Mouse (Mus musculus) gastrocnemius, postnatal 25 days (tissue): ENCODE measurements around the gene Men1. TPM values are rescaled to one million over a fixed set of nuclear protein-coding genes. Genes with fewer than 3 reads are reported as not detected.
A peak's percentile ranks its signal among the peaks of the same experiment; 100 is the strongest.

Source experiments
- DNase-seq: peaks from one replicate; pipeline ENCODE4 v3.0.0; 2022
- total RNA-seq, 2 experiments: library from RNA; stranded (reverse); gene quantifications; 1 replicate in 1 of 2; 2 replicates in 1 of 2; pipeline ENCODE4 v1.2.3; 2021

Men1 gene
- total RNA-seq, 2 experiments from 2014 or later: 5.0 to 7.0 TPM

- DNase-seq: peak; percentile 90
These were observed 29.5 kb downstream of the Men1 start for GRCm38 (mm10) chr19:6364317-6364725.

DNA sequence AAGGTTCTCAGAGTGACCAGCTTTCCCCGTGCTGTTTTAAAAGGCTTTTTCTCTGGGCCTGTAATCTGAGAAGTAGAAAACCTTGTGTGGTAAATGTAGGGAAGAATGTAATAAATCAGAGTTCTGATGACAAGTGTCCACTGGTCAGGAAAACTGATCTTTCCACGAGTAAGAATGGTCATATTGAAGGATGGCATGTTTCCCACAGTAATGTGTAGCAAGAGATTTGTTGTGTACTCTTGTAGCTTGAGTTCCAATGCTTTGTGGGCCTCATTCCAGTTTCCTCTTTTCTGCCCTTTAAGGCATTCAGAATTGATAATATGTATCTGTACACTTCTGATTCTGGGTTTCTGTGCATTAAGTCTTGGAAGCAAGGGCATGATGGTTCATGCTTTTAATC, 30.1 kb downstream of the Men1 start:
- no peak for DNase-seq

GRCm38 (mm10) chr19:6370175-6370574, 35.4 kb downstream of the Men1 start:
- no peak for DNase-seq

- DNase-seq: no peak
These were observed 37.7 kb downstream of the Men1 start for GRCm38 (mm10) chr19:6372433-6372832.

DNA sequence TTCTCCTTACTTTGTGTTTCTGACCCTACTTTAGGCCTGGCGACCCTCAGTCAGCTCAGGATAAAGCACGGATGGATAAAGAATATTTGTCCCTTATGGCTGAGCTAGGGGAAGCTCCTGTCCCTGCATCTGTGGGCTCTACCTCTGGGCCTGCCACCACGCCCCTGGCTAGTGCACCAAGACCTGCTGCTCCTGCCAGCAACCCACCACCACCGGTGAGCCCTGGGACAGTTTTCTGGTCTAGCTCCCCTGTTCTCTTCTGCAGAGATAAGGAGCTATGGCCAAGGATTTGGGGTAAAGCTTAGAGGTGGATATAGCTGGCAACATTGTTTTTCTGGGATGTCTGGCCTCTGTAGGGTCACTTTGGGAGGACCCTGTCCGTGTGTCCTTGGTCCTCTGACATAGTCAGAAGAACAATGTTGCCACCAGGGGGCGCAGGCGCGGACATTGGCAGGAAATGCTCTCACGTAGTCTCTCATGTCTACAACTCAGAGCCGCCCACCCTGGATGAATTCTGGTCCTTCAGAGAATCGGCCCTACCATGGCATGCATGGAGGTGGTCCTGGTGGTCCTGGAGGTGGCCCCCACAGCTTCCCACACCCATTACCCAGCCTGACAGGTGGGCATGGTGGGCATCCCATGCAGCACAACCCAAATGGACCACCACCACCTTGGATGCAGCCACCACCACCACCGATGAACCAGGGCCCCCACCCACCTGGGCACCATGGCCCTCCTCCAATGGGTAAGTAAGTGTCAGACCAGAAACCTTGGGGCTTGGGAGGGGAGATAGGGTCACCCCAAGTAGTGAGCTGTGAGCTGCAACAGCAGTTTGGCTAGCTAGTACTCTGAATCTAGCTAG, 39.0 kb downstream of the Men1 start:
- no peak for DNase-seq

GRCm38 (mm10) chr19:6374571-6374970, 39.8 kb downstream of the Men1 start:
- no peak for DNase-seq

GRCm38 (mm10) chr19:6375423-6376254, 40.9 kb downstream of the Men1 start:
- DNase-seq: no peak

DNA sequence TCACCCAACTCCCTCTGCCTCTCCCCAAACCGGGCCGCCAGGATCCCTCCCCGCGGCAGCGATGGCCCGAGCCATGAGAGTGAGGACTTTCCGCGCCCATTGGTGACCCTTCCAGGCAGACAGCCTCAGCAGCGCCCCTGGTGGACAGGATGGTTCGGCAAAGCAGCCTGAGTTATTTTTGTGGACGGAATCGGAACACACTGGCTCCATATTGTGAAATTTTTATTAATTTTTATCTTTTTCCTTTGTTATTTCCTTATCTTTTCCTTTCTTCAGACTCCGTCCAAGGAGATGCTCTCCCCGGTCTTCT, 41.4 kb downstream of the Men1 start:
- DNase-seq: no peak

GRCm38 (mm10) chr19:6376643-6377042, 41.9 kb downstream of the Men1 start:
- no peak for DNase-seq

GRCm38 (mm10) chr19:6377327-6378040, 42.7 kb downstream of the Men1 start:
- DNase-seq: peak; percentile 67

DNA sequence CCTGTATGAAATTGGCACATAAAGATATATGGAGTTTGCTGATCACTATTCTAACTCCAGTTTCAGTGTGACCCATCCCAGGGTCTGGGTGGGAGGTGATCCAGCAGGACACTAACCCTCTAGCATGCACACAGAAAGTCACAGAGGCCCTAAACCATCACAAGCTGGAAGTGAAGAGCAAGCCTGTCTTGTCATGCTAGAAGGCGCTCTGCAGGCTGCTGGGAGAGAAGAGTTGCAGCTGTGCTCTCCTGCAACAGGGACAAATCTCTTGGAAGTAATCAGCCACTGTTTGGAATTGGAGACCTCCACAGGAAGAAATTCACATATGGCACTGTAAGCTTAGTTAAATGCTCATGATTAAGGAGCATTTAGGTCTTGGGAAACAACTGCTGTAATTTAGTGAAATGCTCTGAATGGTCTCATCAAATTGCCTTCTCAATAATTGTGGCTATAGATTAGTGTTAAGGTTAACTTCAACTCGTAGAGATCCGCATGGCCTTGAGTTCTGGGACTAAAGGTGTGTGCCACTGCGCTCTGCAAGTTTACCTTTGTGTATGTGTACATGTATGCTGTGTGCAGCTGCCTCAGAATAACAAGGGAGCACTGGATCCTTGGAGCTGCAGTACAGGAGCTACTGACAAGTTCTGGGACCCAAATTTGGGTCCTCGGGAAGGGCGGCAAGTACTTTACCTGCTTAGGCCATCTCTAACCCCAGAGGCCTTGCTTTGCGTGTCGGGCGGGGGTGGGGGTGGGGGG, 45.8 kb downstream of the Men1 start:
- DNase-seq: no peak

GRCm38 (mm10) chr19:6381238-6381637, 46.5 kb downstream of the Men1 start:
- no peak for DNase-seq

DNA sequence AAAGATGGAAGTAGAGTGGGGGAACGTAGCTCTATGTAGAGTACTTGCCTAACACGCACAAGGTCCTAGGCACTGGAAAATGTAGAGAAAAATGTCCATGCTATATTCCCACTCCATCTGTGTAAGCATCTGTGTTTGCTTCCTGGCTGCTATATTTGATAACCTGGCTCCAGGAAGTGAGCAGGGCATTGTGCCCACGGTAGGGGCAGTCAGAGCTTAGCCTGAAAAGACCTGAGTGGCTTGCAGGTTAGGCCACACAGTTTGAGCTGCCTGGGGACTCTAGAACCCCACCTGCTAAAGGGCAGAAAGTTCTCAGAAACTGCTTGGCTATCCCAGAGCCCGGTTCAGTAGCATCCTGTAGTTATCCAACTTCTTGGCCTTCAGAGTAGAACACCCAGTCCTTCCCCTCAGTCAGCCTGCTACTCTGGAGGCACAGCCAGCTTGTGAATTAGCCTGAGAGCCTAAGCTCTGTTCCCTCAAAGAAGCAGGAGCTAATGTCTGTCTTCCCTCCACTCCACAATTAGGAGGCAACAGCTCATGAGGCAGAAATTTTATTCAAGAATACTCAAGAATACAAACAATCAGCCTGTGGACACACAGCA, 47.6 kb downstream of the Men1 start:
- DNase-seq: peak; percentile 74

GRCm38 (mm10) chr19:6383470-6383869, 48.7 kb downstream of the Men1 start:
- DNase-seq: peak; percentile 82

- DNase-seq: peak; percentile 92
These were observed 49.3 kb downstream of the Men1 start, which contains the start of gene Pygm for GRCm38 (mm10) chr19:6384128-6384527. Pygm (plus strand) TSS chr19:6384399.

DNA sequence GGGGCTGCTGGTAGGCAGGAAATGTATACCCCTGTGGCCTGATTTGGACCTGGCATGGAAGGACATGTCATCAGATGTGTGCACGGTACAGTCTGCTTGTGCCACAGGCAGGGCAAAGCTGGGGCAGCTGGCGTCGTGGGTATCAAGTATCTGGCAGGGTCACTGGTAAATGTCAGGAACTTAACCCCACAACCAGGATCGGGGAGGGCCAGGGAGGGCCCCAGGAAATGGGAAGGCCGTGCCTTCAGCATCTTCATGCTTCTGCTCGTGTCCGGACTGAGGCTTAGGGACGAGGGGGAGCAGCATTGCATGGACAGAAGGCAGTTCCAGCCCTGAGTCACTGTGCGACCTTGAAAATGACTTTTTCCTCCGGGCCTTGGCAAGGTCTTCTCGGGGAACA, 50.2 kb downstream of the Men1 start:
- DNase-seq: peak; percentile 80

- DNase-seq: no peak
These were observed 50.6 kb downstream of the Men1 start for GRCm38 (mm10) chr19:6385419-6385818.

GRCm38 (mm10) chr19:6385821-6386220, 51.0 kb downstream of the Men1 start:
- DNase-seq: no peak

DNA sequence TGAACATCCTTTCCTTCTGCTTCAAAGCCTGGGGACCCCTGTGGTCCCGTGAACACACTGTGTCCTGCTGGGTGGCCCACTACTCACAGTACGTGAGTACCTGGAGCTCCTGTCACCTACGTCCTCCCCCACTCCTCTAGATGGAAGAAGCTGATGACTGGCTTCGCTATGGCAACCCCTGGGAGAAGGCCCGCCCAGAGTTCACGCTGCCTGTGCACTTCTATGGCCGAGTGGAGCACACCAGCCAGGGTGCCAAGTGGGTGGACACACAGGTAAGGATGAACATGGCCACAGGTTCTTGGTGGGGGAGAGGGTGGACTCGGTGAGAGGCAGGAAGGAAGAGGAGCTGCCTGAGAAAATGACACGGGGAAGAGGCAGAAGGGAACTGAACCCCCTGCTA, 51.5 kb downstream of the Men1 start:
- no peak for DNase-seq

GRCm38 (mm10) chr19:6388006-6388405, 53.2 kb downstream of the Men1 start:
- DNase-seq: peak; percentile 68

- no peak for DNase-seq
These were observed 55.0 kb downstream of the Men1 start for GRCm38 (mm10) chr19:6389803-6390202.

GRCm38 (mm10) chr19:6390251-6390650, 55.5 kb downstream of the Men1 start:
- no peak for DNase-seq
